Mouse (Mus musculus) G1E (cell line): ENCODE results near the gene 9930021J03Rik.

Experiments
- CTCF ChIP-seq: IDR thresholded peaks from 2 replicates; pipeline ENCODE4 v1.5.1; 2012; ENCODE audit warnings: low read depth, low read length, inconsistent platforms, mixed read lengths
- GATA1 ChIP-seq: IDR thresholded peaks from 2 replicates; pipeline ENCODE4 v1.6.1; 2012; ENCODE audit warnings: borderline replicate concordance, low read length, inconsistent platforms, mixed read lengths
- POLR2AphosphoS5 ChIP-seq: IDR thresholded peaks from 2 replicates; pipeline ENCODE4 v1.6.1; 2012; ENCODE audit warnings: low read depth, low read length, inconsistent platforms; ENCODE audit not compliant: insufficient replicate concordance
- TAL1 ChIP-seq: conservative IDR thresholded peaks from 2 replicates; pipeline ENCODE4 v1.6.1; 2012; ENCODE audit warnings: low read depth, low read length, inconsistent platforms, mixed read lengths

- TF ChIP-seq TAL1 (no peak), CTCF (no peak), POLR2AphosphoS5 (no peak), GATA1 (no peak)
Measured at GRCm38 (mm10) chr19:29842973-29843372, 37.2 kb upstream of the 9930021J03Rik start.
